Mouse (Mus musculus): ENCODE measurements around the gene Bgn.

Gene Bgn

GRCm38 (mm10) chrX:73483484-73483810 is at the start of gene Bgn:
TSS of gene Bgn (plus strand) at chrX:73483602.
- WGBS: 28% methylated on average over 13 of the region's 14 CpGs

- 81% methylated on average over 10 of the region's 11 CpGs for WGBS
Observed at GRCm38 (mm10) chrX:73435252-73435651, 48.1 kb upstream of the Bgn start, which contains the start of gene Trex2. TSS of gene Trex2 (minus strand) at chrX:73435344.

GRCm38 (mm10) chrX:73441428-73441827 is 42.0 kb upstream of the Bgn start:
- 49% methylated on average over 2 of the region's 2 CpGs for WGBS

GRCm38 (mm10) chrX:73451949-73452348 is 31.5 kb upstream of the Bgn start:
- 19% methylated on average over 2 of the region's 2 CpGs for WGBS

- 3% methylated on average over 26 of the region's 26 CpGs for WGBS
Observed at GRCm38 (mm10) chrX:73458877-73459392, 24.5 kb upstream of the Bgn start, which contains the start of gene Haus7. TSS of gene Haus7 (minus strand) at chrX:73459044.

GRCm38 (mm10) chrX:73460792-73461191 is 22.6 kb upstream of the Bgn start:
- 73% methylated on average over 4 of the region's 4 CpGs for whole genome bisulfite sequencing

GRCm38 (mm10) chrX:73465483-73466186 is 17.8 kb upstream of the Bgn start:
- 28% methylated on average over 9 of the region's 9 CpGs for WGBS

- 61% methylated on average over 5 of the region's 5 CpGs for WGBS
Observed at GRCm38 (mm10) chrX:73467446-73468241, 15.8 kb upstream of the Bgn start.

- 64% methylated on average over 3 of the region's 3 CpGs for WGBS
Observed at GRCm38 (mm10) chrX:73468330-73468729, 15.1 kb upstream of the Bgn start.

- WGBS: 60% methylated on average over 1 of the region's 1 CpGs
Observed at GRCm38 (mm10) chrX:73468752-73469151, 14.7 kb upstream of the Bgn start.

GRCm38 (mm10) chrX:73471764-73472163 is 11.6 kb upstream of the Bgn start:
- WGBS: 97% methylated on average over 3 of the region's 3 CpGs

- WGBS: 69% methylated on average over 12 of the region's 12 CpGs
Observed at GRCm38 (mm10) chrX:73474340-73475165, 8.8 kb upstream of the Bgn start.

GRCm38 (mm10) chrX:73475658-73476256 is 7.6 kb upstream of the Bgn start:
- 100% methylated on average over 1 of the region's 1 CpGs for WGBS

GRCm38 (mm10) chrX:73476621-73477020 is 6.8 kb upstream of the Bgn start:
- 78% methylated on average over 2 of the region's 2 CpGs for WGBS

GRCm38 (mm10) chrX:73477500-73477899 is 5.9 kb upstream of the Bgn start:
- WGBS: 98% methylated on average over 2 of the region's 2 CpGs

GRCm38 (mm10) chrX:73480334-73480733 is 3.1 kb upstream of the Bgn start:
- 80% methylated on average over 2 of the region's 2 CpGs for WGBS

- 45% methylated on average over 4 of the region's 4 CpGs for WGBS
Observed at GRCm38 (mm10) chrX:73482643-73483483, 539 bp upstream of the Bgn start.

- WGBS: 88% methylated on average over 1 of the region's 1 CpGs
Observed at GRCm38 (mm10) chrX:73484076-73484475, 674 bp downstream of the Bgn start.

- 75% methylated on average over 4 of the region's 4 CpGs for WGBS
Observed at GRCm38 (mm10) chrX:73484870-73485269, 1.5 kb downstream of the Bgn start.

GRCm38 (mm10) chrX:73486920-73487319 is 3.5 kb downstream of the Bgn start:
- 56% methylated on average over 5 of the region's 5 CpGs for WGBS

GRCm38 (mm10) chrX:73490186-73490585 is 6.8 kb downstream of the Bgn start:
- 60% methylated on average over 4 of the region's 4 CpGs for WGBS

Measured in cerebral cortex, adult 2 months (tissue).